Mouse (Mus musculus) B cell, adult (primary cell): ENCODE data around the gene Spag6. TPM values are rescaled to one million over a fixed set of nuclear protein-coding genes. Genes with fewer than 3 reads are reported as not detected.

Experiments used
- total RNA-seq: library from RNA; stranded (reverse); gene quantifications from 4 replicates; pipeline ENCODE4 v1.2.4, GENCODE M21; 2023; ENCODE audit not compliant: inconsistent age

The Spag6 gene
- 0.66 to 1.0 TPM (median 0.93 TPM) in 3 of 4 replicates, not detected in the other for total RNA-seq

DNA sequence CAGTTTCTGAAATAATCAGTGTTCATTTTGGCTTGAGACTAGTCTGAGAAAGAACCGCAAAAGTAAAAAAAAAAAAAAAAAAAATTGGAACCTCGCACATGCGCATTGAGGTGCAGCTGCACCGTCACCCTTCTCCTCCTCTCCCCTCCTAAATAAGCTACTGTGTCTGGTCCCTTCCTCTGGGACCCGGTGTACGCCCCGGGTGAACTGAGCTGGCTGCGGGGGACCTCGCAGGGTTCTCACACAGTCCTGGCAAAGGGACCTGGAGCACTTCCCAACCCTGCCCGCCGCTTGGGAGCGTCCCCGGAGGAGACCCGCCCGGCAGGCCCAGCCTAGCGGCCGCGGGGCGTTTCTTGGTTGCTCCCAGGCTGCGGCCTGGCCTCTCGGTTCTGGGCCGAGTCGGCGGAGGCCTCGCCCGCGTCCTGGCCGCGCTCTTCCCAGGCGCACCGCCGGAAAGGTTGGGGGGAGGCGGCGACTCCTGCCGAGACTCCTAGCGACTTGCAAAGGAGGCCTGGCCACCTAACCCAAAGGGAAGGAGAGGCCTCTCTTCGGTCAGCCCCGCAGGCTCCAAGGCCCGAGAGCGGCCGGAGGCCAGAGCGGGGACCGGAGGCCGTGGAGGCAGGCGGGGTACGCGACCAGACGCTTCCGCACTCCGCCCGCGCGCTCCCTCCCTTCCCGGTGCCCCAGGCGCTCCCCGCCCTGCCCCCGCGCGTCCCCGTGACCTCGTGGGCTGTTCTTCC lies at the start of gene Spag6:
Gene Spag6 (plus strand): TSS at position 162 of the 740 bp plus-strand sequence.

GRCm38 (mm10) chr2:18672133-18672765 lies 21.6 kb upstream of the Spag6 start, which contains the start of gene Commd3:
TSS of gene Commd3 (plus strand) at chr2:18672384.

DNA sequence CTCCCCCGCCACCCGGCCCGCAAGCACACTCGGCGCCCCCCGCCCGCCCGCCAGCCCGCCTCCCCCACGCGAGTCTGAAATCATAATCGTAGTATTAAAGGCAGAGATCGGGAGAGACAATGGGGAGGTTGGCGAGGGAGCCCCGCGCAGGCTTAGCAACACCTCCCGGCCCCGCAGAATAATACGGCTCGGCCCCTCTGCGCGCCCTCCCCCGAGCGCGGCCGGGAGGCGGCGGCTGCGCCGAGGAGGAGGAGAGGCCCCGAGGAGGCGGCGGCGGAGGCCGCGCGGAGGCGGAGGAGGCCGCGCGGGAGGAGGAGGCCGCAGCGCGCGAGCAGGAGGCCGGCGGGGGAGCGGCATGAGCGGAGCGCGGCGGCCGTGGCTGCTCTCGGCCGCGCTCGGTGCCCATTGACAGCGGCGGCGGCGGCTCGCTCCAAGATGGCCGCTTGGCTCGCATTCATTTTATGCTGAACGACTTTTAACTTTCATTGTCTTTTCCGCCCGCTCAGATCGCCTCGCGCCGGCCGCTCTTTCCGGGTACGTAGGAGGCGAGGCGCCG lies 16.8 kb upstream of the Spag6 start, which contains the start of gene Bmi1:
Gene Bmi1 (plus strand): TSS at position 83 of the 556 bp plus-strand sequence.

Other genes starting within 250 kb of the Spag6 start
- gene Commd3, start 21.6 kb upstream of the Spag6 start, total RNA-seq: 76.1 to 98.3 TPM (median 93.6 TPM) in 4 replicates
- gene Bmi1, start 17.0 kb upstream of the Spag6 start, total RNA-seq: 54.8 to 68.8 TPM (median 59.7 TPM) in 4 replicates